Mouse (Mus musculus) cerebellum, adult 9-11 months (tissue): ENCODE results near the gene Galk2.

Source experiments
- DNase-seq: peaks from one replicate; pipeline ENCODE4 v3.0.0; 2022

Gene Galk2

GRCm38 (mm10) chr2:125900797-125901410, 42.0 kb downstream of the Galk2 start:
- DNase-seq = no peak

- DNase-seq = no peak
Observed at GRCm38 (mm10) chr2:125901426-125901825, 42.5 kb downstream of the Galk2 start.

- no peak for DNase-seq
Observed at GRCm38 (mm10) chr2:125906407-125907066, 47.6 kb downstream of the Galk2 start.

GRCm38 (mm10) chr2:125907580-125908255, 48.8 kb downstream of the Galk2 start:
- DNase-seq = no peak

GRCm38 (mm10) chr2:125914167-125914566, 55.3 kb downstream of the Galk2 start:
- DNase-seq = no peak

- DNase-seq = no peak
Observed at GRCm38 (mm10) chr2:125914713-125915112, 55.8 kb downstream of the Galk2 start.

- no peak for DNase-seq
Observed at GRCm38 (mm10) chr2:125916652-125917296, 57.9 kb downstream of the Galk2 start.

- no peak for DNase-seq
Observed at GRCm38 (mm10) chr2:125917297-125917679, 58.4 kb downstream of the Galk2 start.

- peak; percentile 11 for DNase-seq
Observed at GRCm38 (mm10) chr2:125921273-125921672, 62.4 kb downstream of the Galk2 start.

- no peak for DNase-seq
Observed at GRCm38 (mm10) chr2:125922149-125922548, 63.2 kb downstream of the Galk2 start.

- no peak for DNase-seq
Observed at GRCm38 (mm10) chr2:125922877-125923276, 64.0 kb downstream of the Galk2 start.

- DNase-seq = no peak
Observed at GRCm38 (mm10) chr2:125923346-125923745, 64.4 kb downstream of the Galk2 start.

GRCm38 (mm10) chr2:125924554-125924953, 65.6 kb downstream of the Galk2 start:
- DNase-seq = no peak

- no peak for DNase-seq
Observed at GRCm38 (mm10) chr2:125925081-125925480, 66.2 kb downstream of the Galk2 start.

GRCm38 (mm10) chr2:125929396-125929795, 70.5 kb downstream of the Galk2 start:
- DNase-seq = no peak

- no peak for DNase-seq
Observed at GRCm38 (mm10) chr2:125929872-125930271, 71.0 kb downstream of the Galk2 start.

GRCm38 (mm10) chr2:125931193-125931592, 72.3 kb downstream of the Galk2 start:
- DNase-seq = no peak

- DNase-seq = no peak
Observed at GRCm38 (mm10) chr2:125932734-125933133, 73.8 kb downstream of the Galk2 start.

- no peak for DNase-seq
Observed at GRCm38 (mm10) chr2:125933977-125934376, 75.1 kb downstream of the Galk2 start.

- DNase-seq = no peak
Observed at GRCm38 (mm10) chr2:125936396-125936795, 77.5 kb downstream of the Galk2 start.

- DNase-seq = no peak
Observed at GRCm38 (mm10) chr2:125938993-125939642, 80.2 kb downstream of the Galk2 start.

GRCm38 (mm10) chr2:125941111-125941785, 82.3 kb downstream of the Galk2 start:
- no peak for DNase-seq

GRCm38 (mm10) chr2:125943301-125943700, 84.4 kb downstream of the Galk2 start:
- DNase-seq = no peak
